Mouse (Mus musculus) heart, embryonic 12.5 days (tissue): Measurements from ENCODE around the gene Ovol1. TPM values are rescaled to one million over a fixed set of nuclear protein-coding genes. Genes with fewer than 3 reads are reported as not detected.

Source experiments
- ATAC-seq: fragments of 200-750 bp; cut with Nextera tagmentation; 2 replicates; pipeline ENCODE4 v1.8.0; 2017; ENCODE audit warnings: moderate TSS enrichment, moderate library complexity; ENCODE audit not compliant: insufficient number of reproducible peaks, low FRiP score
- H3K27ac ChIP-seq: fragments of 300-500 bp; sonication (generic); 2 replicates; pipeline ENCODE4 v1.5.1; 2016; ENCODE audit warnings: mild to moderate bottlenecking, moderate library complexity; ENCODE audit not compliant: poor library complexity, severe bottlenecking
- H3K27me3 ChIP-seq: fragments of 300-500 bp; sonication (generic); replicated peaks from 2 replicates; pipeline ENCODE4 v1.6.1; 2016; ENCODE audit warnings: mild to moderate bottlenecking, moderate library complexity
- H3K36me3 ChIP-seq: fragments of 300-500 bp; sonication (generic); 2 replicates; pipeline ENCODE4 v1.6.1; 2016; ENCODE audit warnings: mild to moderate bottlenecking, moderate library complexity
- H3K4me1 ChIP-seq: fragments of 300-500 bp; sonication (generic); replicated peaks from 2 replicates; pipeline ENCODE4 v1.6.1; 2016; ENCODE audit warnings: mild to moderate bottlenecking
- H3K4me2 ChIP-seq: fragments of 300-500 bp; sonication (generic); 2 replicates; pipeline ENCODE4 v1.6.1; 2016; ENCODE audit warnings: mild to moderate bottlenecking, moderate library complexity
- H3K4me3 ChIP-seq: fragments of 300-500 bp; sonication (generic); 2 replicates; pipeline ENCODE4 v1.5.1; 2016; ENCODE audit warnings: mild to moderate bottlenecking
- H3K9ac ChIP-seq: fragments of 300-500 bp; sonication (generic); 2 replicates; pipeline ENCODE4 v1.6.1; 2016; ENCODE audit warnings: mild to moderate bottlenecking, moderate library complexity
- H3K9me3 ChIP-seq: fragments of 300-500 bp; sonication (generic); replicated peaks from 2 replicates; pipeline ENCODE4 v1.6.1; 2016; ENCODE audit warnings: mild to moderate bottlenecking, moderate library complexity
- WGBS: fragments of 180-500 bp; shearing (Covaris S2); methylation state at CpG from one replicate; pipeline ENCODE4 v1.1.7; 2016; 5-methylcytosine and 5-hydroxymethylcytosine counted together
- polyA plus RNA-seq: library from polyadenylated mRNA; unstranded; fragments of >200 nt; fragmentation: Nextera tagmentation; extraction: Ambion mirVana; gene quantifications from 2 replicates; pipeline ENCODE4 v1.2.1, GENCODE M21; 2016

Ovol1 gene
- polyA plus RNA-seq, 1 experiment from 2014 or later: not detected

- no peak overlapping the region for H3K27ac ChIP-seq
- H3K9ac ChIP-seq: no peak overlapping the region
- H3K4me3 ChIP-seq: no peak overlapping the region
- H3K4me2 ChIP-seq: no peak overlapping the region
- no peaks in the 10 kb centered on the region for H3K9me3 ChIP-seq
- no peak for ATAC-seq
- H3K4me1 ChIP-seq: no peaks in the 10 kb centered on the region
- no peaks in the 10 kb centered on the region for H3K36me3 ChIP-seq
- 81% methylated on average over 3 of the region's 3 CpGs for WGBS
- H3K27me3 ChIP-seq: no peaks in the 10 kb centered on the region
These were observed 41.7 kb downstream of the Ovol1 start for GRCm38 (mm10) chr19:5518721-5519120.

- WGBS: 77% methylated on average over 8 of the region's 8 CpGs
- ATAC-seq: no peak
- no peak overlapping the region for H3K4me2 ChIP-seq
These were observed 43.4 kb downstream of the Ovol1 start for GRCm38 (mm10) chr19:5516906-5517505.

GRCm38 (mm10) chr19:5515840-5516777 lies 44.3 kb downstream of the Ovol1 start:
- ATAC-seq: no peak
- no peak overlapping the region for H3K4me2 ChIP-seq
- H3K27me3 ChIP-seq: no peaks in the 10 kb centered on the region
- H3K4me1 ChIP-seq: peaks cover 16% of the 10 kb centered on the region
- H3K4me3 ChIP-seq: no peak overlapping the region
- no peaks in the 10 kb centered on the region for H3K36me3 ChIP-seq
- 81% methylated on average over 7 of the region's 7 CpGs for WGBS
- H3K27ac ChIP-seq: no peak overlapping the region
- no peaks in the 10 kb centered on the region for H3K9me3 ChIP-seq
- H3K9ac ChIP-seq: no peak overlapping the region

More at GRCm38 (mm10) chr19:5516906-5517505, 43.4 kb downstream of the Ovol1 start:
- Histone ChIP-seq H3K27me3 (no peaks in the 10 kb centered on the region), H3K36me3 (no peaks in the 10 kb centered on the region), H3K4me3 (no peak overlapping the region), H3K9me3 (no peaks in the 10 kb centered on the region), H3K27ac (no peak overlapping the region), H3K4me1 (peaks cover 8% of the 10 kb centered on the region), H3K9ac (no peak overlapping the region)

DNA sequence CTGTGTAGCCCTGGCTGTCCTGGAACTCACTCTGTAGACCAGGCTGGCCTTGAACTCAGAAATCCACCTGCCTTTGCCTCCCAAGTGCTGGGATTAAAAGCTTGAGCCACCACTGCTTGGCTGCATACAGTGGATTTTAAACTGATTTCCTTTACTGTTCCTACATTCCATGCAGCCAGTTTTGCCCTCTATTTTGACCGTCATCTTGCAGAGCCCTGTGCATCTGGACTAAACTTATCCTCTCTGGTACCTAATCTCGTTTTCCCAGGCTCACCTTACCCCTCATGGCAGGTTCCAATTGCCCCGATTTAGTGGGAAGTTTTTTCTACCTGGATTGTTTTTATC lies 47.5 kb downstream of the Ovol1 start:
- Histone ChIP-seq H3K4me3 (no peak overlapping the region), H3K27ac (0 out of 2 replicates have a peak overlapping the region, but pooled peaks have one; percentile 2), H3K4me1 (peaks cover 29% of the 10 kb centered on the region), H3K4me2 (no peak overlapping the region), H3K9ac (no peak overlapping the region), H3K9me3 (0 out of 2 replicates have a peak, but pooled peaks cover 2% of the 10 kb centered on the region), H3K36me3 (peaks cover 2% of the 10 kb centered on the region; the same call in 1 of the 2 replicates), H3K27me3 (no peaks in the 10 kb centered on the region)
- ATAC-seq: no peak
- 78% methylated on average over 3 of the region's 3 CpGs for WGBS

DNA sequence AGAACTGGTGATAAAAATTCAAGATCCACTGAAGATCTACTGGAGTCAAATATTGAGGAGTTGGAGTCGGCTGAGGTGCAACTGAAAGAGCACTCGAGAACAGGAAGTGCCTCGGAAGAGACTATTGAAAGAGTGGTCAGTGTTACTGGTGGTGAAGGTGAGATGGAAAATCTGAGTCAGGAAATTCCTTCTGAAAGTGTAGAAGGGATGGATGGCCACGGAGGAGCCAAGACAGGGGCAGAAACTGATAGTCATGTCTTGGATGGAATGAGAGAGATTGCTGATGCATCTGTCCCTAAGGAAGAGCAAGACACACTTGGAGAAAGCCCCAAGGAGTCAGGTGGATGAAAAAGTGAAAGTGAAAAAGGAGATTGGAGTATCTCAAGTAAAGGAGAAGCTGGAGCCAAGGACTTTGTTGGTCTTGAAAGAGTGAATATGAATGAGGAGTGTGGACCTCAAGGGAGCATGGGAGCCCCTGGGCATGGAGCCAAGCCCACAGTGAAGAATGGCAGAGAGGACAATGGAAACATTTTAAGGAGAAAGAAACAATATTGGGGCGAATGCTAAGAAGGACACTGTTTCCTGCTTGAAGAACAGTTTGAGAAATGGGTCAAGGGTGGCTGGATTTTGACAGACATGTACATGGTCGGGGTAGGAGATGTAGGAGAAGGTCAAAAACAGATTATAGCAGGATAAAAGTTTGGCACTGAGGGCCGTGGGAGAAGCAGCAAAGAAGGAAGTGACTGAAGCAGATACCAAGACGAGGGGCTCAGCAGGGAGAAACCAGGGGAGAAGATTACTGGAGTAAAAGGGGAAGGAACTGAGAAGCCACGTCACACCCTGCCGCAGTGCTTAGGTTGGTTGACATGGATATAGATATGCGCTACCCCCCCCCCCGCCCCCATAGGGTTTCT lies 48.1 kb downstream of the Ovol1 start:
- Histone ChIP-seq H3K27ac (0 out of 2 replicates have a peak overlapping the region, but pooled peaks have one; percentile 2), H3K27me3 (no peaks in the 10 kb centered on the region), H3K4me2 (peak overlapping the region; percentile 74; the same call in 1 of the 2 replicates), H3K4me1 (peaks cover 29% of the 10 kb centered on the region), H3K4me3 (no peak overlapping the region), H3K9ac (no peak overlapping the region), H3K36me3 (peaks cover 2% of the 10 kb centered on the region; the same call in 1 of the 2 replicates), H3K9me3 (0 out of 2 replicates have a peak, but pooled peaks cover 2% of the 10 kb centered on the region)
- WGBS: 66% methylated on average over 12 of the region's 12 CpGs
- no peak for ATAC-seq

GRCm38 (mm10) chr19:5511074-5511632 lies 49.3 kb downstream of the Ovol1 start:
- Histone ChIP-seq H3K9me3 (0 out of 2 replicates have a peak, but pooled peaks cover 2% of the 10 kb centered on the region), H3K27ac (no peak overlapping the region), H3K4me1 (peaks cover 29% of the 10 kb centered on the region), H3K4me3 (peak overlapping the region; percentile 54), H3K36me3 (peaks cover 2% of the 10 kb centered on the region; the same call in 1 of the 2 replicates), H3K4me2 (peak overlapping the region; percentile 74), H3K9ac (peak overlapping the region; percentile 72), H3K27me3 (no peaks in the 10 kb centered on the region)
- WGBS: 50% methylated on average over 15 of the region's 15 CpGs
- ATAC-seq: no peak

- Histone ChIP-seq H3K36me3 (peaks cover 2% of the 10 kb centered on the region; the same call in 1 of the 2 replicates), H3K9me3 (0 out of 2 replicates have a peak, but pooled peaks cover 2% of the 10 kb centered on the region), H3K4me2 (peak within 1 kb of the TSS; percentile 74), H3K27ac (peak within 1 kb of the TSS; percentile 20; the same call in 1 of the 2 replicates), H3K27me3 (no peaks in the 10 kb centered on the region), H3K9ac (peak within 1 kb of the TSS; percentile 73), H3K4me1 (peaks cover 29% of the 10 kb centered on the region), H3K4me3 (peak within 1 kb of the TSS; percentile 54)
- peak; percentile 100 for ATAC-seq
- 2% methylated on average over 47 of the region's 47 CpGs for WGBS
These were observed 50.1 kb downstream of the Ovol1 start, which contains the start of gene Snx32 for GRCm38 (mm10) chr19:5510031-5511026. Snx32 (minus strand) TSS chr19:5510538.

- no peak within 1 kb of the TSS for H3K4me3 ChIP-seq
- 46% methylated on average over 17 of the region's 17 CpGs for WGBS
- H3K4me2 ChIP-seq: no peak within 1 kb of the TSS; the same call in 1 of the 2 replicates
- peaks cover 18% of the 10 kb centered on the region for H3K36me3 ChIP-seq
- H3K27ac ChIP-seq: no peak within 1 kb of the TSS
- H3K4me1 ChIP-seq: no peaks in the 10 kb centered on the region
- no peak for ATAC-seq
- H3K27me3 ChIP-seq: no peaks in the 10 kb centered on the region
- H3K9ac ChIP-seq: no peak within 1 kb of the TSS
- no peaks in the 10 kb centered on the region for H3K9me3 ChIP-seq
These were observed 56.8 kb downstream of the Ovol1 start, which contains the start of gene 1700020D05Rik for GRCm38 (mm10) chr19:5503687-5504086. 1700020D05Rik (minus strand) TSS chr19:5503787.

DNA sequence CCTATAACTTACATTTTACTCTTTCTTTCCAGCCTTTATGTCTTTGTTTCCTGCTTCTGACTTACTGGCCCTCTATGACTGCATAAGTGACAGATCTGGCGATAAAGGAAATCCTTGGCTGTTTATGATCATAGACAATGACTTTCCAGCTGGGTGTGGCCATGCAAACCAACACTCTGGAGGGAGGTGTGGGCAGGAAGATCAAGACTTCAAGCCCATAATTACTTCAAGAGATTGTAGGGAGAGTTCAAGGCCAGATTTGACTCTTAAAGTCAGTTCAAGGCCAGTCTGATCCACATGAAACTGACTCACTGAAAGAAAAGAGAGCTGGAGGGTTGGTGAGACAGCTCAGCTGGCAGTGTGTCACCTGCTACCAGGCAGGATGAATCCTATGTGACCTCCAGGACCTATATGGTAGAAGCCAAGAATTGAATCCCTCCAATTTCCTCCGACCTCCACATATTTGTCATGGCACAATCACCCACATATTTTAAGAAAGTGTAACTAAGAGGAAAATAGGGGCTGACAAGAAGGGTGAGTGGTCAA lies 60.0 kb downstream of the Ovol1 start:
- Histone ChIP-seq H3K27me3 (no peaks in the 10 kb centered on the region), H3K9me3 (no peaks in the 10 kb centered on the region), H3K4me1 (no peaks in the 10 kb centered on the region), H3K9ac (no peak overlapping the region), H3K27ac (no peak overlapping the region), H3K36me3 (peaks cover 49% of the 10 kb centered on the region), H3K4me3 (no peak overlapping the region), H3K4me2 (no peak overlapping the region)
- 81% methylated on average over 2 of the region's 2 CpGs for WGBS
- no peak for ATAC-seq
